Mouse (Mus musculus): ENCODE data around the gene Sfxn2. TPM values are rescaled to one million over a fixed set of nuclear protein-coding genes. Genes with fewer than 3 reads are reported as not detected.

Sfxn2 gene
- polyA plus RNA-seq (2012; ENCODE audit: insufficient read depth, insufficient read length, missing spikeins): 3.8 and 6.4 TPM in 2 replicates

GRCm38 (mm10) chr19:46572951-46573937, at the start of gene Sfxn2, which contains the start of gene Arl3:
Gene Sfxn2, plus strand, starts transcription at chr19:46573365.
Gene Arl3, minus strand, starts transcription at chr19:46573198.
- H3K27ac ChIP-seq (replicated peaks; ENCODE audit: low read depth, low read length): no peak within 1 kb of the TSS
- peak within 1 kb of the TSS; percentile 76 for H3K4me3 ChIP-seq (ENCODE audit: insufficient read depth, low read depth, low read length)
- H3K4me1 ChIP-seq (ENCODE audit: control insufficient read depth, insufficient read depth, insufficient read length, low read length): no peaks in the 10 kb centered on the region; the same call in 1 of the 2 replicates

GRCm38 (mm10) chr19:46523480-46524151, 49.5 kb upstream of the Sfxn2 start:
- Histone ChIP-seq H3K4me3 (ENCODE audit: insufficient read depth, low read depth, low read length) (no peak overlapping the region), H3K27ac (replicated peaks; ENCODE audit: low read depth, low read length) (peak overlapping the region; percentile 56), H3K4me1 (ENCODE audit: control insufficient read depth, insufficient read depth, insufficient read length, low read length) (peaks cover 31% of the 10 kb centered on the region)

- H3K27ac ChIP-seq (replicated peaks; ENCODE audit: low read depth, low read length): peak overlapping the region; percentile 52
- peaks cover 30% of the 10 kb centered on the region for H3K4me1 ChIP-seq (ENCODE audit: control insufficient read depth, insufficient read depth, insufficient read length, low read length)
- no peak overlapping the region for H3K4me3 ChIP-seq (ENCODE audit: insufficient read depth, low read depth, low read length)
Observed at GRCm38 (mm10) chr19:46524152-46524544, 49.0 kb upstream of the Sfxn2 start.

GRCm38 (mm10) chr19:46524601-46525321, 48.4 kb upstream of the Sfxn2 start:
- Histone ChIP-seq H3K4me1 (ENCODE audit: control insufficient read depth, insufficient read depth, insufficient read length, low read length) (peaks cover 32% of the 10 kb centered on the region), H3K27ac (replicated peaks; ENCODE audit: low read depth, low read length) (peak overlapping the region; percentile 63), H3K4me3 (ENCODE audit: insufficient read depth, low read depth, low read length) (no peak overlapping the region)

GRCm38 (mm10) chr19:46525691-46526631, 47.2 kb upstream of the Sfxn2 start:
- H3K4me1 ChIP-seq (ENCODE audit: control insufficient read depth, insufficient read depth, insufficient read length, low read length): peaks cover 32% of the 10 kb centered on the region
- no peak overlapping the region for H3K4me3 ChIP-seq (ENCODE audit: insufficient read depth, low read depth, low read length)
- H3K27ac ChIP-seq (replicated peaks; ENCODE audit: low read depth, low read length): no peak overlapping the region

GRCm38 (mm10) chr19:46527632-46528528, 45.3 kb upstream of the Sfxn2 start:
- peak overlapping the region; percentile 36 for H3K4me3 ChIP-seq (ENCODE audit: insufficient read depth, low read depth, low read length)
- H3K4me1 ChIP-seq (ENCODE audit: control insufficient read depth, insufficient read depth, insufficient read length, low read length): peaks cover 25% of the 10 kb centered on the region
- H3K27ac ChIP-seq (replicated peaks; ENCODE audit: low read depth, low read length): peak overlapping the region; percentile 16; the same call in 1 of the 2 replicates

- Histone ChIP-seq H3K27ac (replicated peaks; ENCODE audit: low read depth, low read length) (0 out of 2 replicates have a peak overlapping the region, but pooled peaks have one; percentile 1), H3K4me3 (ENCODE audit: insufficient read depth, low read depth, low read length) (peak overlapping the region; percentile 36), H3K4me1 (ENCODE audit: control insufficient read depth, insufficient read depth, insufficient read length, low read length) (peaks cover 18% of the 10 kb centered on the region)
Observed at GRCm38 (mm10) chr19:46528529-46529213, 44.5 kb upstream of the Sfxn2 start.

GRCm38 (mm10) chr19:46529601-46530448, 43.3 kb upstream of the Sfxn2 start:
- Histone ChIP-seq H3K4me3 (ENCODE audit: insufficient read depth, low read depth, low read length) (no peak overlapping the region), H3K27ac (replicated peaks; ENCODE audit: low read depth, low read length) (no peak overlapping the region), H3K4me1 (ENCODE audit: control insufficient read depth, insufficient read depth, insufficient read length, low read length) (peaks cover 13% of the 10 kb centered on the region)

- Histone ChIP-seq H3K27ac (replicated peaks; ENCODE audit: low read depth, low read length) (no peak overlapping the region), H3K4me3 (ENCODE audit: insufficient read depth, low read depth, low read length) (no peak overlapping the region), H3K4me1 (ENCODE audit: control insufficient read depth, insufficient read depth, insufficient read length, low read length) (peaks cover 10% of the 10 kb centered on the region)
Observed at GRCm38 (mm10) chr19:46530449-46530990, 42.6 kb upstream of the Sfxn2 start.

- peaks cover 10% of the 10 kb centered on the region for H3K4me1 ChIP-seq (ENCODE audit: control insufficient read depth, insufficient read depth, insufficient read length, low read length)
Observed at GRCm38 (mm10) chr19:46531071-46532030, 41.8 kb upstream of the Sfxn2 start.

More at GRCm38 (mm10) chr19:46531071-46532030, 41.8 kb upstream of the Sfxn2 start:
- Histone ChIP-seq H3K27ac (replicated peaks; ENCODE audit: low read depth, low read length) (no peak overlapping the region), H3K4me3 (ENCODE audit: insufficient read depth, low read depth, low read length) (no peak overlapping the region)

Data from brown adipose tissue, adult 24 weeks (tissue).